In genomic region chr2:71938716-71939393, GRCm38 (mm10) we compare ENCODE assay signal across 12 mouse cellular contexts. TPM values are rescaled to one million over a fixed set of nuclear protein-coding genes. Genes with fewer than 3 reads are reported as not detected.
A peak's percentile ranks its signal among the peaks of the same experiment; 100 is the strongest.
DNase-seq lines count a peak whose midpoint lies in the region; ATAC-seq and TF ChIP-seq lines count a peak whose summit lies in the region.
"Had no signal": no experiment of that assay in that cellular context is flagged by ENCODE, and none has a peak within 500 bp of the region (broad histone marks: within the 10 kb centered on the region; RNA-seq: fewer than 3 reads in every experiment).

No protein-coding gene starts in this region.

- no peaks in the 10 kb centered on the region for H3K9me3 ChIP-seq in midbrain, embryonic 13.5 days
- H3K9me3 ChIP-seq: hindbrain, embryonic 15.5 days had no signal

- no peaks in the 10 kb centered on the region for H3K27me3 ChIP-seq in midbrain, embryonic 13.5 days
- H3K27me3 ChIP-seq: hindbrain, embryonic 15.5 days had no signal

- no peak for TF ChIP-seq CTCF in left cerebral cortex, adult 2 months (IDR thresholded peaks at IDR 0.05)

- H3K4me3 ChIP-seq in left cerebral cortex, adult 2 months, result no peak overlapping the region
- H3K4me3 ChIP-seq in midbrain, embryonic 13.5 days (replicated peaks), result no peak overlapping the region
- H3K4me3 ChIP-seq: hindbrain, embryonic 15.5 days had no signal

- 72% methylated on average over 6 of the region's 6 CpGs for WGBS in midbrain, embryonic 13.5 days

- ATAC-seq in frontal cortex, adult (ENCODE audit: low TSS enrichment), result peak; percentile 50
- no peak for ATAC-seq in midbrain, embryonic 13.5 days
- no peak for ATAC-seq in megakaryocyte progenitor cell, adult 5-6 weeks (replicated peaks; ENCODE audit: poor library complexity)

- no peaks in the 10 kb centered on the region for H3K4me1 ChIP-seq in midbrain, embryonic 13.5 days (replicated peaks)
- H3K4me1 ChIP-seq: hindbrain, embryonic 15.5 days had no signal

- intact Hi-C loops in left cerebral cortex, adult 2 months (cut with DNase I), result no loop called here
- intact Hi-C loops in left cerebral cortex, postnatal 4 days (cut with DNase I), result no loop called here
- intact Hi-C loops in gastrocnemius, postnatal 14 days (cut with DNase I; ENCODE audit: low total_unique reads), result no loop called here

- DNase-seq in frontal cortex, postnatal 14 days (ENCODE audit: low spot score in 2 of 2), result no peak
- DNase-seq in left cerebral cortex, adult 2 months (ENCODE audit: extremely low spot score in 1 of 2, low spot score in 2 of 2), result peak; percentile 14 to 16
- no peak for DNase-seq in left cerebral cortex, postnatal 4 days
- peak; percentile 13 for DNase-seq in gastrocnemius, postnatal 14 days
- peak; percentile 47 for DNase-seq in telencephalon, adult 2 months (ENCODE audit: low read depth, low spot score)
- DNase-seq: cerebellum, adult 8-10 months; kidney, adult 2 months; right cerebral cortex, postnatal 4 days had no signal

- no peak overlapping the region for H3K4me2 ChIP-seq in midbrain, embryonic 13.5 days (replicated peaks)
- H3K4me2 ChIP-seq: hindbrain, embryonic 15.5 days had no signal

- no peaks in the 10 kb centered on the region for H3K36me3 ChIP-seq in midbrain, embryonic 13.5 days
- H3K36me3 ChIP-seq: hindbrain, embryonic 15.5 days had no signal

- H3K9ac ChIP-seq in midbrain, embryonic 13.5 days (replicated peaks), result no peak overlapping the region
- H3K9ac ChIP-seq: hindbrain, embryonic 15.5 days had no signal

- H3K27ac ChIP-seq in left cerebral cortex, adult 2 months, result peak overlapping the region; percentile 41; the same call in 1 of the 2 replicates
- H3K27ac ChIP-seq in midbrain, embryonic 13.5 days, result no peak overlapping the region
- H3K27ac ChIP-seq: hindbrain, embryonic 15.5 days had no signal

RNA-seq across cellular contexts. Expression of gene Rapgef4, which starts 42.2 kb away (rescaled TPM):
- 100 to 1,000 TPM; 442 to 451 TPM for total RNA-seq in left cerebral cortex, adult 2 months (2021)
- total RNA-seq in left cerebral cortex, postnatal 4 days (2021), result 10 to 100 TPM; 85.4 to 88.9 TPM
- 1 to 10 TPM; 2.3 to 3.2 TPM for total RNA-seq in gastrocnemius, postnatal 14 days (2021)
- 11.3 and 12.5 TPM in 2 replicates for polyA plus RNA-seq in midbrain, embryonic 13.5 days (2015; fragmentation: Nextera tagmentation; extraction: Ambion mirVana)
- 1.9 and 3.8 TPM in 2 replicates for total RNA-seq in megakaryocyte progenitor cell, adult 5-6 weeks (2015)
- 0.50 and 3.5 TPM in 2 replicates for total RNA-seq in megakaryocyte progenitor cell, adult 5-6 weeks (2017)

Comparison
In these comparisons a context has a peak if more than half of its experiments do, and no peak if none do; other contexts are left out.
1. DNase-seq: peak in left cerebral cortex, adult 2 months (2 of 2), gastrocnemius, postnatal 14 days (single experiment) and telencephalon, adult 2 months (single experiment); none in frontal cortex, postnatal 14 days (0 of 2) and left cerebral cortex, postnatal 4 days (single experiment).
2. RNA of gene Rapgef4, which starts 42.2 kb away (total RNA-seq): 442 to 451 TPM in left cerebral cortex, adult 2 months and 85.4 to 88.9 TPM in left cerebral cortex, postnatal 4 days; 0.50 to 3.8 TPM in megakaryocyte progenitor cell, adult 5-6 weeks and 2.3 to 3.2 TPM in gastrocnemius, postnatal 14 days; every median in the first group is over 10 times any median in the second.